Mouse (Mus musculus): Measurements from ENCODE around the gene Cln6. TPM values are rescaled to one million over a fixed set of nuclear protein-coding genes. Genes with fewer than 3 reads are reported as not detected.
"Not testable (repeated sequence)": the region's sequence is repeated elsewhere in the genome, so short reads cannot be mapped to it uniquely, and the experiment has no call there.

Gene Cln6
- polyA plus RNA-seq (2015; fragmentation: Nextera tagmentation; extraction: Ambion mirVana) = 9.9 and 10.6 TPM in 2 replicates

DNA sequence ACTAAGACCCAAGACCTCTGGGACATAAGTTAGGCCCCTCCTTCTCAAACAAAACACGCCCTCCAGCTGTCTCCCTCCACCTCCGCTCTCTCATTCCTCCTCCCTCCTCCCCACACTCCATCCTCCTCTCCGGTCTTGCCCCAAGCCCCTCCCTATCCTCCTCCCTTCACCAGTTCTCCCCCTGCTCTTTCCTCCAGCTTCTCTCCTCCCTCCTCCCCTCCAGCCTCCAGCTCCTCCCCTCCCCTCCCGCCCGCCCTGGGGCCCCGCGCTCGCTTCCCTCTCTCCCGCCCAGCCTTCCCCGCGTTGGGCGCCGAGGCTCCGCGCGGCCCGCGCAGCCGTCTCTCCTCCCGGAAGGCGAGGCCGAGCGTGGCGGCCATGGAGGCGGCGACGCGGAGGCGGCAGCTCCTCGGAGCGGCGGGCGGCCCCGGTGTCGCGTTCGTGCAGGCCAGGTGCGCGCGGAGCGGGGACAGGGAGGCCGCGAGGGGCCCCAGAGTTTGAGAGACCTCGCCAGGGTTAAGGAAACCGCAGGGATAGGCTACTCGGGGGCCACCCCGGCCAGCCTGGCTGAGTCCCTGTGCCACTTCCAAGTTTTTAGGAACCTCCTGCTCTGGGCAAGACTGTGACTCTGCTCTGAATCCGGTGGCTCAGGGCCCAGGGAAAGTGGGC, at the start of gene Cln6:
TSS of gene Cln6 (plus strand) at position 280 of the 666 bp plus-strand sequence.
- H3K4me3 ChIP-seq (ENCODE audit: low read depth, low read length) = peak within 1 kb of the TSS; percentile 70
- no peaks in the 10 kb centered on the region for H3K27me3 ChIP-seq (ENCODE audit: insufficient read depth, low read length)
- H3K9ac ChIP-seq (replicated peaks) = peak within 1 kb of the TSS; percentile 84
- no peak for TF ChIP-seq EP300 (IDR thresholded peaks at IDR 0.05; ENCODE audit: low read depth)
- no peak for TF ChIP-seq CTCF (IDR thresholded peaks at IDR 0.05; ENCODE audit: low read depth)
- no peaks in the 10 kb centered on the region for H3K36me3 ChIP-seq (replicated peaks; ENCODE audit: insufficient read depth, low read length)
- peak within 1 kb of the TSS; percentile 91 for H3K4me2 ChIP-seq (ENCODE audit: low read depth, low read length)
- peaks cover 33% of the 10 kb centered on the region for H3K4me1 ChIP-seq (ENCODE audit: insufficient read depth)
- peak; percentile 83 for DNase-seq
- peak within 1 kb of the TSS; percentile 87 for H3K27ac ChIP-seq (ENCODE audit: low read depth)
- WGBS (ENCODE audit: insufficient replicate concordance) = 2% methylated on average over 36 of the region's 48 CpGs
- peak; percentile 84 for ATAC-seq
- no peaks in the 10 kb centered on the region for H3K9me3 ChIP-seq (ENCODE audit: low read length)

DNA sequence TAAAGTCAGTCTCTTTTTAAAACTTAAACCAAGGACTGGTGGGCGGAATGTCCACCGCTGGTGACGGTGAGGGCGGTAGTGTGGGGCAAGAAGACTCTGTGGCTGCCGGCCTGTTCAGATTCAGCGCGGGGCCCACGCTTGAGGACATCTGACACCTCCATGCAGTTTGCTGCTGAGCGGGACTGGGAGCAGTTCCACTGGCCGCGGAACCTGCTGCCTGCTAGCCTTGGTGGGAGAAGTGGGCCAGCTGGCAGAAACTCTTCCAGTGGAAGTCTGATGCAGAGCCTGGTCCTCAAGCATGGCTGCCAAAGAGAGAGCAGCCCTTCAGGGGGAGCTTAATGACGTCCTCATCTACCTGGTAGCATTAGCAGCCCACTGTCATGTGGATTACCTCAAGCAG, 48.7 kb upstream of the Cln6 start:
- Histone ChIP-seq H3K27ac (ENCODE audit: low read depth) (no peak overlapping the region), H3K4me3 (ENCODE audit: low read depth, low read length) (no peak overlapping the region), H3K9ac (replicated peaks) (no peak overlapping the region), H3K27me3 (ENCODE audit: insufficient read depth, low read length) (no peaks in the 10 kb centered on the region), H3K4me2 (ENCODE audit: low read depth, low read length) (no peak overlapping the region), H3K36me3 (replicated peaks; ENCODE audit: insufficient read depth, low read length) (peaks cover 3% of the 10 kb centered on the region; the same call in 1 of the 2 replicates), H3K4me1 (ENCODE audit: insufficient read depth) (no peaks in the 10 kb centered on the region), H3K9me3 (ENCODE audit: low read length) (no peaks in the 10 kb centered on the region)
- ATAC-seq = no peak
- 91% methylated on average over 12 of the region's 12 CpGs for WGBS (ENCODE audit: insufficient replicate concordance)
- DNase-seq = no peak
- TF ChIP-seq EP300 (IDR thresholded peaks at IDR 0.05; ENCODE audit: low read depth) (no peak), CTCF (IDR thresholded peaks at IDR 0.05; ENCODE audit: low read depth) (no peak)

DNA sequence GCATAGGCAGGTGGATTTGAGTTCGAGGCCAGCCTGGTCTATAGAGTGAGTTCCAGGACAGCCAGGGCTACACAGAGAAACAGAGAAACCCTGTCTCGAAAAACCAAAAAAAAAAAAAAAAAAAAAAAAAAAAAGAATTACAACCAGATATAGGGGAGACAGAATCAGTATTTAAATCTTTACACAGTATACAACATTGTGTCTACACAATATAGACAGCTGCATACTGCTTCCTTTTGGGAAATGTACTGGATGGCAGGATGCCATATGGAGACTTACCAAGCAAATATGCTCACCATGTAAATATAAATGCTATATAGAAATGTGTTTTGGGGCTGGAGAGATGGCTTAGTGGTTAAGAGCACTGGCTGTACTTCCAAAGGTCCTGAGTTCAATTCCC, 39.4 kb upstream of the Cln6 start:
- ATAC-seq; H3K4me3 ChIP-seq (ENCODE audit: low read depth, low read length); DNase-seq; H3K9ac ChIP-seq (replicated peaks); H3K9me3 ChIP-seq (ENCODE audit: low read length); H3K27ac ChIP-seq (ENCODE audit: low read depth); H3K4me2 ChIP-seq (ENCODE audit: low read depth, low read length); H3K4me1 ChIP-seq (ENCODE audit: insufficient read depth); H3K27me3 ChIP-seq (ENCODE audit: insufficient read depth, low read length): not testable (repeated sequence)
- peaks cover 37% of the 10 kb centered on the region for H3K36me3 ChIP-seq (replicated peaks; ENCODE audit: insufficient read depth, low read length)
- WGBS (ENCODE audit: insufficient replicate concordance) = 77% methylated on average over 2 of the region's 2 CpGs

DNA sequence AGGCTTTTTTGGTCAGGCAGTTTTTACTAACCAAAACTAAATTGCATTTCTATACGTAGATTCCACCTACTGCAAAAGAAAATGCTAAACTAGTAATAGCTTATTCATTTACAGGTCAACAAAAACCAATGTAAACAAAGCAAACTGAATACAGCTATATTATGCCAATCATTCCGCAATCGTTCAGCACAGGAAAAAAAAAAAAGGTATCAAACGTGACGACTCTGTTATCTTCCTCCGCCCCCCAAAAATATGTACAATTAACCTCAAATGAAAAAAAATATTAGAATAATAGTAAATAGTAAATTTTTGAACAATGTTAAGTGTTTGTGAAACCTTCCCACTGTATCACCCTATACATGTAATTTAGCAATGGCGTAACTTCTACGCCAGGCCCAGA, 28.5 kb upstream of the Cln6 start:
- Histone ChIP-seq H3K9me3 (ENCODE audit: low read length) (no peaks in the 10 kb centered on the region), H3K4me1 (ENCODE audit: insufficient read depth) (peaks cover 28% of the 10 kb centered on the region), H3K4me3 (ENCODE audit: low read depth, low read length) (peak overlapping the region; percentile 98), H3K36me3 (replicated peaks; ENCODE audit: insufficient read depth, low read length) (no peaks in the 10 kb centered on the region), H3K9ac (replicated peaks) (peak overlapping the region; percentile 97), H3K4me2 (ENCODE audit: low read depth, low read length) (peak overlapping the region; percentile 92), H3K27ac (ENCODE audit: low read depth) (peak overlapping the region; percentile 87; the same call in 1 of the 2 replicates), H3K27me3 (ENCODE audit: insufficient read depth, low read length) (no peaks in the 10 kb centered on the region)
- DNase-seq (no peak), ATAC-seq (no peak)
- no peak for TF ChIP-seq EP300 (IDR thresholded peaks at IDR 0.05; ENCODE audit: low read depth)
- TF ChIP-seq CTCF (IDR thresholded peaks at IDR 0.05; ENCODE audit: low read depth) = no peak
- 13% methylated on average over 8 of the region's 8 CpGs for WGBS (ENCODE audit: insufficient replicate concordance)

DNA sequence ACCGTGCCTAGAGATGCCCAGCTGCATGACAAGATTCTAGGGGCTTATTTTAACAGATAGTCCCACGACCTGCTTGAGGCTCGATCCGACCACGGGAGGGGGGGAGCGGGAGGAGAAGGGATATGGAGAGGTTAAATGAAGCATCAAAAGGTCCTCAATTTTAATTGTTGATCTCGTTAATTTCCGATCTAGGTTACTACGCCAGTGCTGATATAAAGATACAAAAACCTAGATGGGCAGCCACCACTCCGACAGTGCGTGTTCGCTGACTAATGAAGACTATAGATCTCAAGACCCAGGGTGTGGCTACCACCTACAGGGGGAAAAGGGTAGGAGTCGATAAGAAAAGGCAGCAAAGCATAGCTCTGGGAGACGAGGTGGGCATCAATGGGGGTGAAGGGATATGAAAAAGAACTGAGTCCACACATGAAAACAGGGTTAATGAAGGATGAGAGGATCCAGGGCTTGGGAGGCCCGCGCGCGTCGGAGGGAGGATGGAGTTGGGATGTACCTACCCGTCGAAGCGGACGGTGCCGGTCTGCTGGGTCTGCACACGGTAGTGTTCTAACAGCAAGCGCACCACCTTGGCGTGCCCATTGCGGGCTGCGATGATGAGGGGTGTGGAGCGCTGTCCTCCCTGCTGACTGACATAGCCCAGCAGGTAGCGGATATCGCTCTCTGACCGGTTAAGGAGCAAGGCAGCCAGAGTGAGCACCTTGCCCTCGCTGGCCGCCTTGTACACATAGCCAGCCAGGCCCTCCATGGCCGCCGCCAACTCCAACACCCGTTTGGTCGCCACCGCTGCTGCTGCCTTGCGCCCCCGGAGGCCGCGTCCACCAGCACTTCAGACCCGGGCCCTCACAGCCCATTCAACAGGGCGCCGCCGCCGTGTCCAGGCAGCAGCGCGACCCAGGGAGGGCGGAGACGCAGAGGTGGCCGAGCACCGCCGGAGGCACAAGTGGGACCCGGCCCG, 27.8 kb upstream of the Cln6 start:
- peak; percentile 30 for ATAC-seq
- 3% methylated on average over 51 of the region's 58 CpGs for WGBS (ENCODE audit: insufficient replicate concordance)

DNA sequence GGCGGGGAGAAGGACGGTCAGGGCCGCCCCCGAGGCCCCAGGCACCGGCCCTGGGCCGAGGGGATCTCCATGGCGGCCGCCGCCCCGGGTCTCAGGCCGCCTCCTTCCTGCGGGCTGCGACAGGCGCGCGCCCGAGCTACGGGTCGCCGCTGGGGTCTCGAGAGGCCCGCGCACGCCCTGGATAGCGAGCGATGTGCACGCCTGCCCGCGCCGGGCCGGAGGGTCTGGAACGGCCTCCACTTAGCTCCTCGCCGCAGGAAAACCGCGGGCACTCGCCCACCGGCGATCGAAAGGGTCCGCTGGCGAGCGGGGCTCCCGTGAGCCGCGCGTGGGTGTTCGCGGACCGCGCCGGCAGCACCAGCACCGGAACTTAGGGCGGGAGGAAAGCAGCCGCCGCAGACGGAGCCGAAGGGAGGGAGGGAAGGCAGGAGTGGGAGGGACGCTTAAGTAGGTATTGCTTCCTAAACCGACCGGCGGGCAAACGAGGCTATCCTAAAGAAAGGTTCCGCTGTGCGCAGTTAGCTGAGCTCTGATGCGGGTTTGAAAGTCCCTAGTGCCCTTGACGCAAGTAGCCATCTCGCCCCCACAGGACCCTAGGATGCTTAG, 27.0 kb upstream of the Cln6 start, which contains the start of gene Fem1b:
TSS of gene Fem1b (minus strand) at position 419 of the 606 bp plus-strand sequence.
- under 1% methylated on average over 45 of the region's 68 CpGs for WGBS (ENCODE audit: insufficient replicate concordance)
- H3K4me1 ChIP-seq (ENCODE audit: insufficient read depth) = peaks cover 32% of the 10 kb centered on the region
- peak within 1 kb of the TSS; percentile 92 for H3K4me2 ChIP-seq (ENCODE audit: low read depth, low read length)
- H3K9ac ChIP-seq (replicated peaks) = peak within 1 kb of the TSS; percentile 97
- no peaks in the 10 kb centered on the region for H3K9me3 ChIP-seq (ENCODE audit: low read length)
- peak within 1 kb of the TSS; percentile 98 for H3K4me3 ChIP-seq (ENCODE audit: low read depth, low read length)
- no peaks in the 10 kb centered on the region for H3K36me3 ChIP-seq (replicated peaks; ENCODE audit: insufficient read depth, low read length)
- H3K27me3 ChIP-seq (ENCODE audit: insufficient read depth, low read length) = no peaks in the 10 kb centered on the region
- DNase-seq = peak; percentile 90
- TF ChIP-seq EP300 (IDR thresholded peaks at IDR 0.05; ENCODE audit: low read depth) = no peak
- TF ChIP-seq CTCF (IDR thresholded peaks at IDR 0.05; ENCODE audit: low read depth) = no peak
- peak; percentile 91 for ATAC-seq
- peak within 1 kb of the TSS; percentile 87 for H3K27ac ChIP-seq (ENCODE audit: low read depth)

More for the DNA sequence above, 27.8 kb upstream of the Cln6 start:
- H3K9me3 ChIP-seq (ENCODE audit: low read length) = no peaks in the 10 kb centered on the region
- peak overlapping the region; percentile 92 for H3K4me2 ChIP-seq (ENCODE audit: low read depth, low read length)
- DNase-seq = no peak
- peaks cover 32% of the 10 kb centered on the region for H3K4me1 ChIP-seq (ENCODE audit: insufficient read depth)
- TF ChIP-seq EP300 (IDR thresholded peaks at IDR 0.05; ENCODE audit: low read depth) (no peak), CTCF (IDR thresholded peaks at IDR 0.05; ENCODE audit: low read depth) (peak; percentile 40)
- H3K4me3 ChIP-seq (ENCODE audit: low read depth, low read length) = peak overlapping the region; percentile 98
- H3K9ac ChIP-seq (replicated peaks) = peak overlapping the region; percentile 97
- H3K36me3 ChIP-seq (replicated peaks; ENCODE audit: insufficient read depth, low read length) = no peaks in the 10 kb centered on the region
- peak overlapping the region; percentile 87 for H3K27ac ChIP-seq (ENCODE audit: low read depth)
- no peaks in the 10 kb centered on the region for H3K27me3 ChIP-seq (ENCODE audit: insufficient read depth, low read length)

Measured in liver, postnatal 0 days (tissue).